Mouse (Mus musculus) urinary bladder, postnatal 25 days (tissue): ENCODE results near the gene Maml3.

ENCODE experiments used
- DNase-seq: peaks from one replicate; pipeline ENCODE4 v3.0.0; 2022; ENCODE audit warnings: low spot score

Maml3 gene

DNA sequence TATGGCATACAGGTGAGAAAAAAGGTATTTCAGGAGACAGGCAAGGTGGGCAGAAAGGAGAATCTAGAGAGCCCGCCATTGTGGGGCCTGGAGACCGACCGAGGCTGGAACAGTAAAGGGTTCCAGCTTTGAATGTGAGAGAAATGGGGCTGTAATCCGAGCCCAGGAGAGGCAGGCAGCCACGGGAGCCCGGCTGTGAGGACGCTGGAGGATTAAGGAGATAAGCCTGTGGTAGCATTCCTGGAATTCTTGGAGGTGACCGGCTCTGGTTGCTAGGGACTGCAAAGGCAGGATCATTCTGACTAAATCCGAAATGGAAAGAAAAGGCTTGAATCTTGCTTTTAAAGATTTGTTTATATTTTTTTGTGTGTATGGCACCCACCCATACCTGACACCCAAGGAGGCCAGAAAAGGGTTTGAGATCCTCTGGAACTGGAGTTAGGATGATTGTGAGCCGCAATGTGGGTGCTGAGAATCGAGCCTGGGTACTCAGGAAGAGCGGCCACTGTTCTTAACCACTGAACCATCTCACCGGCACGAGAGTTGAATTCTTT lies 196.4 kb downstream of the Maml3 start:
- no peak for DNase-seq

DNA sequence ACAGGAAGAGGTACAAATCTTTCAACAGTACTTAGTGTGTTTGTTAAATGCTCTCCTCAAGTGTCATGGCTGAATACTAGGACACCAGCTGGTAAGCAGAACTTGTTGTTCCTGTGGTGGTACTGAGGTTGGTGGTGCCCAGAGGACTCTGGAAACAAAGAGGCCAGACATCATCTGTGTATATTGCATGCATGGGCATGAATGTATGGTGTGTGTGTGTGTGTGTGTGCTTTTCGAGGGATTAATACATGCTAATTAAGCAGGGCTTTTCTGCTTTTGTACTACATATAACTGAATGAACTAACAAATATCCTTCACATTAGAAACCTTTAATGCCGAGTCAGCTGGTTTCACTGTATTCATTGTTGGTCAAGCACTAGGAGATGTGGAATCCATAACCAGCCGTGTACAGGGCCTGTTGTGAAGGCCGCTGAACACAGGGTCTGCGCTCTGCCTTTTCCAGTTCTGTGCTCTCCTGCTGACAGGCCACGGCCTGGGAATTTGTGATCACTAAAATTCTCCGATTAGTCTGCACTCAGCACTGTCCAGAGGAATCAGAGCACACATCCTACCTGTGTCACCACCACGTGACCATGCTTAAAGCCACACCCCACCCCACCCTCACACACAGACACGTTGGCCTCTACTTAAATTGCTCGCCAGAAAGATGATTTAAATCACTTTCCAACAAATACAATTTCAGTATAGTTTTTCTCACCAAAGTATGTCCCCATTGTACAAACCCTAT lies 197.6 kb downstream of the Maml3 start:
- DNase-seq = no peak

DNA sequence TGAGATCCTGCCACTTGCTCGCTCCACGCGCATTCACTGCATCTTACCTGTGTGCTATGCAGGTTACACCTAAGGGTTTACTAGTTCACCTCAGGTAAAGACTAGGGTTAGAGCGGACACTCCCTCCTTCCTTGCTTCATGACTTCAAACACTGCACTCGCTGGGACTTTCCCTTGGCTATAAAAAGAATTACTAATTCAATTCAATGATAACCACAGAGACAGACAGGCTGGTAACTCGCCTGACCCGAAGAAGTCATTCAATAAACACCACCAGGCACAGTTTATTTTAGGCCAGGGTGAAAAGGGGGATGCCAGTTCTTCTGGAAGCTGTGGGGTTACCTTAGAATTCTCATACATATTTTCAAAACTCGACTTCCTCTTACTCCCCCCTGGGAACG lies 199.0 kb downstream of the Maml3 start:
- DNase-seq = no peak

DNA sequence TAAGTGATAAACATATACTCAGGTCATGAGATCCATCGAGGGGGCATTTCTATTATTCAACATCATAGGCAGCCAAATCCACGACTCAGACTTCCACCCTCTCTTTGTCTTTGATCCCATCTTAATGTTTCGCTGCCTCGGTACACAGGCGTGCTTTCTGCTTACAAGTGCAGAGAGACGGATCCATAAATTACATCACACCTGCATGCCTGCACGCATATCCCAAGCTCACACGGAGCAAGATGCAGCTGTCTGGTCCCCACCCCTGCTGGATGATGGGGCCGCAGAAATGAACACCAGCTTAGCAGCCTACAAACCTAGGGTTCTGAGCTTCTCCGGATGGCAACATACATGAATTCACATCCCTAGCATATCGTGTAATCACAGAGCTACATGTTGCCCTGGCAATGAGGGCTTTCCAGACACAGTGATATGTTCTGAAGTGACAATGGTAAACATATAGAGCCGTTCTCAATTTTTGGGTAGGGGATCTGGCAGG lies 200.5 kb downstream of the Maml3 start:
- no peak for DNase-seq

DNA sequence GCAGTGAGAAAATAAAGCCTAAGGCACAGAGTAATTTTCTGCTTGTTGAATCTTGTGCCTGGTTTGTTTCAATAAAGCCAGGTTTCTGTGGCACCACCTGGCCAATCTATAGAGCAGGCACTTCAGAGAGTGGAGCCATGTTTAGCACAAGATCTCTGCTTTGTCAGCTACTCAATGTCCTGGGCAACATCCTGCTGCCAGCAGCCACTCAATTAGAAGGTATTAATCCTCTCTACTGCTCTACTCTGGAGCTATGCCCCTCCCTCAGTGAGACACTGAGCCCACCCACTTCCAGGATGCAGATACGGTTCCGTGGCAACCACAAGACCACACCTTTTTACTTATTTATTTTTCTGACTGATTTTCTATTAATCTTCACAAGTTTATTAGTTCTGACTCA lies 203.7 kb downstream of the Maml3 start:
- DNase-seq = no peak

DNA sequence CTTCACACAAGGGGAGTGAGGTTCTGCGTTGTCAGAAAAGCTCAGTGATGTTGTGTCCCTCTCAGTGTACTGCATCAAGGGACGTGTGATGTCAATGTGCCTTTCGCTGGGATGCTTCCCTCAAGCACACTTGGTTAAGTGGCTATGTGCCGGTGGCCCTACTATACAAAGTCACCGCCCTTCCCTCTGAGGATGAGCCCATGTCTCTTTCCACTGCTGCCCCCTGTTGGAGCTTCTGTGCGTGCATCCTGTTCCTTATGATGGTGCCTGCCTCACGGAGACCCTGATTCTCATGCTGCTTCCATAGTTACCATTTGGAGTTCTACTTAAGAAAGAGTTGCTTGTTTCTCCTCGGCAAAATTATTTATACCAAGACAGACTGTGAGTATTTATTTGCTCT lies 210.4 kb downstream of the Maml3 start:
- DNase-seq = no peak

DNA sequence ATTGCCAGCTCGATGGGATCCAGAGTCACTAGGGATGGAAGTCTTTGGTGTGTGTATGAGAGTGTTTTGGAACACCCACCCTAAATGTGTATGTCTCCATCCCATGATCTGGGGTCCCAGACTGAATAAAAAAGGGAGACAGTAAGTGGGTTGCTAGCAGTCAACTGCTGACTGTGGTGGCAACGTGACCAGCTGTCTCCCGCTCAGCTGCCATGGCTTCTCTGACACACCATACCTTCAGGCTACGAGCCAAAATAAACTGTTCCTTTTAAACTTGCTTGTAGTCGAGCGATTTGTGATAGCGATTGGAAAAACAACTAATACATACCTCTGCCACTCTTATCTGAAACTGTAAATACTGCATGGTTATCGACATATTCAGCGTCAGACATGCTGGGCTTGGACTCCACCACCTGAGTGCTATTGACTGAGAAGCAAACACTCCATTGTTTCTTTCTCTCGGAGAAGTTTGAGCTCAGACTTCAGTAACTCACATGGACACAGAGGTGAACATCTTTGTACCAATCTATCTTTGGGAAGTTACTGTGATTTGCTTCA lies 213.2 kb downstream of the Maml3 start:
- DNase-seq = no peak

DNA sequence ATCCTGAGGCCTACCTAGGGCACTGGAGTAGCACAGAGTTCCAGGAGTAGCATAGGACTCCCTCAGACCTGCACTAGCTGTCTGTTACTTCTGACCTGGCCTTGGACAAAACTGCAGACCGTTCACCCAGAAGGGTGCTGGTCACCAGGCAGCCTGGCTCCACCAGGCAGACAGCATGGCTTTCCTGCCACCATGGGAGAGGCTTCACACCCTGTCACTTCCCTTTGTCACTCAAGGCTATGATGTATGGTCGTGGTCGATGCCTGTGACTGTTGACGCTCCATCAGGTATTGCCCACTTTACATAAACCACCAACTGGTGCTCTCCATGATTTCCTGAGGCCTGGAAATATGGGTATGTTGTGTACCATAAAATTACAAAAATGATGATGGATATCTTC lies 214.7 kb downstream of the Maml3 start:
- DNase-seq = no peak

DNA sequence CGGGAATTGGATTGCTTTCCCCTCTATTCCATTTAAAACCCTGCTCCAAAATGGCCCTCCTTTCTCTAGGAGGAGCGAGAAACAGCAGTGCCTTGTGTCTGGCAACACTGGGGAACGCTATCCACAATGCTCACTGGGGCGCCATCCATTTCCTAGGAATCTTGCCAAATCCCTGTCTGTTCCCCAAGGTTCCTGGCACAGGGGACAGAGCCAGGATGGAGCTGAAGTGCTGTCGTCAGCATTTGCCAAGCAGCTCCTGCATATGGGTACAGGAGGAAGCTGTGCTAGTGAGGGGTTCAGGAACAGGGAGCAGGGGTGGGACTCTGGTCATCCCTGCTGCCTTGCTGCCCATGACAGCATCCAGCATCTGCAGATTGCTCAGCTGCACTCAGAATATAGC lies 215.1 kb downstream of the Maml3 start:
- no peak for DNase-seq

DNA sequence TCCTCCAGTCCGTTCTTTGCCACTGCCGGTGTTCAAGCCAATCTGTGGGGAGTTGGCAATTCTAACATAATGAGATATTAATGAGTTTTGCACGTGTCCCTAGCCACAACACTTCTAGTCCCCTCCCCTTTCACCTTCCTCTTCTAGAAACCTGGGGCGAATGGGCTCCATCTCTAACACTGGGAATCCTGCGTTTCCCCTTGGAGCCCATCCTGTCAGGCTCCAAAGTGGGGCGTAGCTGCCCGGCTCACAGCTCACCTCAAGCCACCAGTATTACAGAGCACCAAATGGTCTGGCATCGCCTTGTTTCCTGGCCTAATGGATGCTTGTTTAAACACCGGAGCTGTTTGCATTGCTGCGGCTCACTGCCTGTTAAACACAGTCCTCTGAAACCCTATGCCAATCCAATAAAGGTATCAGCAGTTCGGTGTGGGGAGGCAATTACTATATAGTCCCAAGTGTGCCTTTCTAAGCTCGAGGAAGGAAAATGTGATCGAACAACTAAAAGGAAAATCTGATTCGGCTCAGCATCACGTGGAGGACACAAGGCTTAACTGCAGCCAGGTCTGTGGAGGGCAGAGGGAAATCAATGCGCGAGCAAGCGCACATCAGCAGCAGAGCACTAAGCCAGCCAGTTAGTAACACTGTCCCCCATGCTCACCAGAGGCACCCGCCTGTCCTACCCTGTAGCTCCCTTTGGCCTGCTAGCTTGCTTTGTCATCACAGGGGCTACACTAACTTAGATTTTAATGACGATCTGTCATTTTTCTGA lies 216.0 kb downstream of the Maml3 start:
- DNase-seq = no peak

DNA sequence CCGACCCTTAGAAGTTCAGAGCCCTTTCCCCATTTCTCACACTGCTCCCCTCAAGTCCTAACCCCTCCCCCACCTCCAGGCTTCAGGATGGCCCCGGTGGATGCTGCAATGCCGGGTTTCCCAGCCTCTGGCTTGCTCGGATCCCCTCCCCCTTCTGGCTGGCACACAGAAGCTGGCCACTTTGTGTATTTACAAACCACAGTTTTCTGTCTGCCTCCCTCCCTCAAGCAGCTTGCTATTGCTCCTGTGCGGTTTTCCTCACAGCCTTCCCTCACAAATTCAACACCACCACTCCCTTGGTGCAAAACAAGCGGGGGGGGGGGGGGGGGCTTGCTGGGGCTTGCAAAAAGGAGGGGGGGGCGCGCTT lies 216.6 kb downstream of the Maml3 start:
- no peak for DNase-seq

DNA sequence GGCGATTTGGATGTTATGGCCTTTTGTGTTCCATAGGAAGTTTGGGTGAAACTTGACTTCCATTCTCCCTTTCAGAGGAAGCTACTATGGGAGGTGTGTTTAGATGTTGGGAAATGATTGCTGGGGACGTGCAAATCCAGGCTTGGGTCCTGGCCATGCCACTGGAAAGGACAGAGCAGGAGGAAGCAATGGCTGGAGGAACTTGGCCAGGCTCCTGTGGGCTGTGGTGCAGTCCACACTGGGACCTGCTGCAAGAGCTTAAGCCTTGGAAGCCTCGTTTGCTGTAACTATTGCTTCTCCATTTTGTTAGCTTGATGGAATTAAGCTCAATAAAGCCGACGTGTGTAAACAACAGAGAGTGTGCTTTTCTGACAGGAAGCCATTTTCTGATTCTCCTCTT lies 219.0 kb downstream of the Maml3 start:
- no peak for DNase-seq

DNA sequence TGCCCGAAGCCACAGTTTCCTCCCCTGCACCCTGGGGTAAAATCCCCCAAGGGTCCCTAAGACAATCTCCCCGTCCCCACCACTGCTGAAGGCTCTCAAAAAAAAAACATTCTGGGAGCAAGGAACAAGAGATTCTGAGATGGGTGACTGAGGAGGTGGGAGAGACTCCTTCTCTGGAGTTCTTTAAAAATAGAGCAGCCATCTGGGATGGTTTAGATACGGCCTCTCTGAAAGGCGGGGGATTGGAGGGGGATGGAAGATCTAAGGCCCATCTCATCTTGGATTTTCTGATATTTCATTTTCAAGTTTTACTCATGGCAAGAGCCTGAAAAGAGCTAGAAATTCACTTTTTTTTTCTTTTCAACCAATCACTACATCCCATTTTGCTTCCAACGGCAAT lies 219.4 kb downstream of the Maml3 start:
- no peak for DNase-seq

DNA sequence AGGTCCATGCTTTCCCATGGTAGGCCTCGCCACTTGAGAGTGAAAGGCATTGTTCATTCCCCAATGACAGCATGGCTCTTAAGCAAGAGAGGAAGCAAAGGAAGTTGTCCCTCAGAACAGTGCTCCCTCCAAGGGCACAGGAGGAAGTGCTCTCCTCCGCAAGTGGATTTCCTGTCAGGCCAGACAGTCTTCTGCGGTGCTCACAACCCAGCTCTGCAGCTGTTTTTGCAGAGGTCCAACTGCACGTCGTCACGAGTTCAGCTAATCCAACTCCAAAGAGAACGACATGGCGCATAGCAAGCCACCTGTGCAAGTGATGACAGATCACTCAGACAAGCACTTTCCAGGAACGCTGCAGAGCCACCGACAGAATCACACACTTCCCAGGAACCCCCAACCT lies 222.9 kb downstream of the Maml3 start:
- DNase-seq = no peak

DNA sequence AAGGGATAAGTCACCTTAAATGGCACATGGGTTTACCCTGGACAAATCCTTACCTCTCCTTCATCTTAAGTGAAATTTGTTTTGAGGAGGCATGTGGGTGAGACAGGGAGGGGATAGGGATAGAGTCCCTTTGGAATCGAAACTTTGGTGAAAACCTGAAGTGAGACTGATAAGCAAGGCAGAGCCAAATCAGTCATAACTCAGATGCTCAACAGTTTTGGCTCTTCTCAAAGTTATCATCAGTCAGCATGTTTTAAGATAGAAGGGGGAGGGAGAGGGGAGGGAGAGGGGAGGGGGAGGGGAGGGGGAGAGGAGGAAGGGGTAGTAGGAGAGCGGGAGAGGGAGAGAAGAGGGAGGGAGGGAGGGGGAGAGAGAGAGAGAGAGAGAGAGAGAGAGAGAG lies 223.5 kb downstream of the Maml3 start:
- no peak for DNase-seq

DNA sequence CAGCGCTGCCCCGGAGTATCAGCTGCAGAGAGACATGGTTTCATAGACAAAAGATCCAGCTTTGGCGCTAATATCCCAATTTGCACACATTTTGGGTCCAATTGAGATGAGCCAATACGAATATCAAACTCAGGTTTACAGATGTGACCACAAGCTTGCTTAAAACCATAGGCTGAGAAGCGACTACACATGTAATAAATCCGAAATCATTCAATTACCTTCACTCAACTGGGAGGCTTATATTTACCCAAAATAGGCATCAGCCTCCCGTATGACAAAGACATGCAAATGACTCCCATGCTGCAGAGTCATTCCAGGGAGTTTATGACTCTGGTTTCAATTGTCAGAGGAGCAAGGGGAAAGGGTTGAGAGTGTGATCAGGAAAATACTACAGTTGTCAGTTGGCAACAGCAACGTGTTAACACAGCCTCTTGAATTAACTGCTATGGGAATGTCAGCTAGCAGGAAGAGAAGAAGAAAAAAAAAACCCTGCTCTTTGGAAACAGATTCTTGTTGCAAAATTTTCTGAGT lies 224.3 kb downstream of the Maml3 start:
- no peak for DNase-seq

DNA sequence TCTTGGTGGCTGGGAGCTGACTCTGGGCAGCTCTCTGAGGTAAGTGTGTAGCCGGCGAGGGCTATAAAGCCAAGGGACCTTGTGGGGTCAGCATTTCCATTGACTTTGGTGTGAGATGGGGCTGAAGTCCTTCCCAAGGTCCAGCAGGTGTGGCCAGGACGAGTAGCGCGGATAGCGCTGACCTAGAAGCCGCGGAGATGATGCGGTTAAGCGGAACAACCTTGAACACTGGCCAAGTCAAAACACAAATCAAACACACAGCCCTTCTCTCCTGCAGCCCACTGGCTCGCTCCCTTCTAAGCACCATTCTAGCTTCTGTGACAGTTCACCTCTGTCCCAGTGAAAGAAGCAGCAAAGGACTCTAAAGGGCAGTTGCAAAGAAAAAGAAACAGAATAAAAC lies 225.7 kb downstream of the Maml3 start:
- no peak for DNase-seq

DNA sequence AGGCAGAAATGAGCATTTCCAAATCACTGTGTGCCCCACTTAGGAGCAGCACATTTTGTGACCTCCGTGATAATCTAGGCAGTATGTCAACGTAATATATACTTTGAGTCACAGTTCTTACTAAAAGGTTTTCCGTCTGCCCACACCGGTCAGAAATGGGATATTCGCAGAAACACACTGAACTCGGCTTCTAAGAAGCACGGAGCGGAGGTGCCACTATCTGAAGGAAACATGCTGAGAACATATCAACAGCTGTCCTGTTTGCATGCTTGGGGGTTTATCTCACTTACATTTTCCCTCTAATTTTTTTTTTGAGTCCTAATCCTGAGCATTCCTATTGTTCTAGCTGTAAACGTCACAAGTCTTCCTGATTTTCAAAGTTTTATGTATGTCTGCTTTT lies 226.3 kb downstream of the Maml3 start:
- DNase-seq = no peak

DNA sequence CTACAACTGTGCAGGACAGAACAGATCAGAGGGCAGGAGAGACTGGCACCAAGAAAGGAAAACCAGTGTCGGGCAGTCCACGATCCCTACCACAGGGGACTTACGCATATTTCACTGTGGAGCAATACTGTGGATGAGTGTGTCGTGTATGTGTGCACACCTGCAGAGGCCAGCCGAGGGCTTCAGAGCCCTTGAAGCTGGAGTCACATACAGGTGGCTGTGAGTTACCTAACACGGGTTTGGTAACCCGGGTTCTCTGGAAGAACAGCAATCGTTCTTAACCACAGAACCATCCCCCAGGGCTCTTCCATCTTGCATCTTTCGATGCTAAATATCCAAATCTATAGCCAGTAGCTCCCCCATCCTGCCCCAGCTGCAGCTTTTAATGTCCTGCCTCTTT lies 228.1 kb downstream of the Maml3 start:
- DNase-seq = no peak

DNA sequence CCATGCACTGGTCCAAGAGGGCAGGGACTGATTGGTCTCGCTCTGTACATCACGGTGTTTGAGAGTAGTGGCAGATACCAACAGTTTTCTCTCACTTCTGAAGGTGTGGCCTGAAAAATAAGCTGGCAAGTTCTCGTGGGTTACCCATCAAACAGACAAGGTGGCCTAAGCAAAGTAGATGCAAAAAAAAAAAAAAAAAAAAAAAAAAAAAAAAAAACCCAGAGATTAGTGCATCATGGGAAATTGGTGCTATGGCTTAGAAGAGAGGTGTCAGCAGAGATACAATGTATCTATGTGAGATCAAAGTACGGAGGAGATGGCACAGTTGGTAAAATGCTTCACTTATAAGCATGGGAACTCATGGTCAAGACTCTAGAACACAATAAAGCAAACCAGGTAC lies 229.2 kb downstream of the Maml3 start:
- no peak for DNase-seq

DNA sequence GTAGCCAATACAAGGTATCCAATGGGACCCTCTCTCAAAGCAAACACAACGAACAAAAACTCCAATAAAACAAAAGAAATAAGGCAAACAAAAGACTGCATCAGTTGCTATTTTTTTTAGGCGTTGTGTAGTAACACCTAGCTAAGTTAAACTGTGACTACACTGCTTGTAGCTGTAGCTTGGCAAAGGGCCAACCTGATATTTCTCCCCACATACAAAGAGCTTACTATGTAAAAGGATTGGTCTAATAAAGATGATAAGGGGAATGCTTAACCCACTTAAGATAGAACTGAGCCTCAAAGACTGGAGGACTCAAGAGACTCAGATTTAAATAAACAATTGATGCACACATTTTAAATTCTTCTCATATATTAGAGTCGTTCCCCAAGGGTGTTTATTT lies 230.6 kb downstream of the Maml3 start:
- no peak for DNase-seq

DNA sequence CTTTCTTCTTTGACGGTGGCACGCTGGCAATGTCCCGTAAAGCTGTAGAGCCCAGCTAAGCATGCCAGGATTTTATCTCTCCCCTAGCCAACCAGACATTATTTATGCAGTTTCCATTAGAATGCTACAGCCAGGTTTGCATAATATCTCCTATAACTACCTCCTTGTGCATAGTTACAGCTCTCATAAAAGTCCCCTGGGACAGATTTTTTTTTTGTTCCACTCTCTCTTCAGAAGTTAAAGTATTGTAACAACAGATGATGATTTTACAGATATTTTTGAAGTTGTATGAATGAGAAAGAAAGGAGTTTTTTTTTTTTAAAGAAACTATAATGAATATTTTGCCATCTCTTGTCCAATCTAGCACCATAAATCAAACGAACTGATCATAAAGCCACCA lies 232.1 kb downstream of the Maml3 start:
- DNase-seq = no peak

DNA sequence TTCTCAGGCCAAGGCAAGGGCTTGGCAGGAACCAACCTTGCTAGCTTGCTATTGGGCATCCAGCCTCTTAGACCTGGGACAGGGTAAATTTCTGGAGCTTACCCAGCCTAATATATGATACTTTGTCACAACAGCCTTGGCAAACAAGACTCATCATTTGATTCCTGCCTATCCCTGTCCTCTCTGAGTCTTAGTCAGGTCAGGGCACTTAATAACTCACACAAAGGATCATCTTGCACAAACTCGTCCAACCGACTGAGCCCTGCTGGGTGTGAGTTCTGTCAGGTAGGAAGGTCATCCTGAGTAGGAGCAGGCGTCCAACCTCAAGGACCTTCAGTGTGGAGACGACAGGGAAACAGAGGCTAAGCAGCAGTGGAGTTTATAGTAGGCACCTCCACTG lies 233.5 kb downstream of the Maml3 start:
- DNase-seq = no peak
